Mouse (Mus musculus) brain, adult 10 weeks (tissue): ENCODE measurements around the gene Sart1. TPM values are rescaled to one million over a fixed set of nuclear protein-coding genes. Genes with fewer than 3 reads are reported as not detected.

ENCODE experiments used
- polyA plus RNA-seq: library from polyadenylated mRNA; stranded (reverse); fragments of 350-450 nt; fragmentation: Illumina TruSeq; extraction: RNeasy Lipid Tissue Mini Kit (QIAGEN cat#74804); gene quantifications from one replicate; pipeline ENCODE4 v1.2.3, GENCODE M21; 2015; ENCODE audit warnings: low read depth, low replicate concordance

Sart1 gene
- 47.6 TPM for polyA plus RNA-seq

DNA sequence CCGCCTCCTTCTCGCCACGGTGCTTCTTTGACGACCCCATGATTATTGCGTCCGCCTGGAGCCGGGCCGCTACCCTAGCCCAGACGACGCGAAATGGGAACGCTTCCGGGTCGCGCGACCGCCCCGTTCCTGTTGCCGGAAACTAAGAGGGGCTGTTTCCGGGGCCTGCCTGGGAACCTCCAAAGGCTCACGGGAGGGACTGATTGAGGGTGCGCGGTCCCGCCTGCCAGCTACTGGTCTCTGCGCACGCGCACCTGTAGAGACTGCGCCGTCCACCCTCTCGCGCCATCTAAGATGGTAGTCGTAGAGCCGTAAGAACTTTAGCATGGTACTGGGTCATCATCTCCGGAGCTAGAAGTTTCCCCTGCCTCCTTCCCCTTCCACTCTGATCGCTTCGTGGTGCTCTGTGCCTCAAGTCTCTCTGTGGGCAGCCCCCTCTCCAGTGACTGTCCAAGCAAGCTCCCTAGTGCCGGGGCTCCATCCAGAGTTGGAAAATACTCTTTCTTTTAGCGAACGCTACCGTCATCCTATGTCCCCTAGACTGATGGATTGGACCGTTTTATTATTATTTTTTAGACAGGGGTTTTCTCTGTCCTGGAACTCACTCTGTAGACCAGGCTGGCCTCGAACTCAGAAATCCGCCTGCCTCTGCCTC, at the start of gene Sart1:
Gene Sart1 (minus strand): TSS at position 116 of the 655 bp plus-strand sequence.

DNA sequence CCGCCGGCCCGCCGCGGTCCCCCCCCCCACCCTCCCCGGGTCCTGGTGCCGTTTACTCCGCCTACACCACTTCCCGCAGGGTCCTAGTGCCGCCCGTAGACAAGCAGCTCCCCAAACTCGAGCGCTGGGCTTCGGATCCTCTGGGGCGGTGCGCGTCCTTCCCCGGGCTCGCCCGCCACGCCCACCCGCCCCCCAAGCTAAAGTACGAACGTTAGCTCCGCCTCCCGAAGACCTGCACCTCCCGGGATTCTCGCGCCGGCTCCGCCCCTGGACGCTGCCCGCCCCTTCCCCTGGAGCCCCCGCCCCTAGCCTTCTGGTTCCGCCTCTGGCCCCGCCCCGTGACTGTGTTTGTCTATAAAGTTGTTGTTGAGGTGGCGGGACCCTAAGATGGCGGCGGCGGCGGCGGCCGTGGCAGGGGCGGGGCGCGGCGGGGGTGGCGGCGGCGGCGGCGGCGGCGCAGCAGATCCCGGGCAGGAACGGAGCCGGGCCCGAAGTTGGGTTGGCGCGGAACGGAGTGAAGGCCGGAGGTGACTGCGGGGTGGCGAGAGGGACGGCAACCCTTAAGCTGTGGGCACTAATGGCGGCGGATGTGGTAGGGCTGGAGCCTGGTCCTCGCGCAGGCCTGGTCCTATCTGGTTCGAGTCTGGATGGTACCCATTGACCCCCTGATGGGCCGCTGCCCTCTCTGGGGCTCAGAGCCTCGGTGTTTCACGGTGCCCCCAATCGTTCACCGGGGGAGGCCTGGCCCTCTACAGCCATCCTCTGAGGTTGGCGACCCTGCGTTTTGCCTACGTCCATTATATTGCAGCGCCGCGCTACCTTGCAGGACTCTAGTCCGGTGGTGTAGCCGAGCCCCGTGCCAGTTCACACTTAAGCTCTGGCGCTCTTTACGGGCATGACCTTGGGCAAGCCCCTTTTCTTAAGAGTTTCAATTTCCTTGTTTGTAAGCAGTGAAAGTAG, 36.6 kb upstream of the Sart1 start, which contains the start of the genes Drap1 and AI837181:
Gene Drap1 (minus strand): TSS at position 198 of the 960 bp plus-strand sequence.
Gene AI837181 (plus strand): TSS at position 363 of the 960 bp plus-strand sequence.

DNA sequence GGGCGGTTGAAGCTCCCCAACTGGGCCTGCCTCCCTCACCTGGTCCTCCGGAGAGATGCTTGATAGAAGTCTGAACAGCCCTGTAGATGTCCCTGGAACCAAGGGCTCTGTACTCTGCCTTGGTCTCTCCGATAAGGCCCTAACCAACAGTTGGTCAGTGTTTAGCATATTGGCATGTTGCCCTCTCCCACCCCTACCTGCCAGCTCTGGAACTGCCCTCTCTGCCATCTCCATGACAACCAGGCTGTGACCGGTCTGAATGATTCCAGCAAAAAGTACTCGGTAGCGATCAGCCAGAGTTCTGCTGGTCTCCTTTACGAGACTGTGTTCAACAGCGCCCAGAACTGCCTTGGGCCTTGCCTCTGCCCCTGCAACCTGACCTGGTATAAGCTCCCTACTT, 13.8 kb upstream of the Sart1 start, which contains the start of gene Tsga10ip:
Gene Tsga10ip (minus strand): TSS at position 234 of the 400 bp plus-strand sequence.

DNA sequence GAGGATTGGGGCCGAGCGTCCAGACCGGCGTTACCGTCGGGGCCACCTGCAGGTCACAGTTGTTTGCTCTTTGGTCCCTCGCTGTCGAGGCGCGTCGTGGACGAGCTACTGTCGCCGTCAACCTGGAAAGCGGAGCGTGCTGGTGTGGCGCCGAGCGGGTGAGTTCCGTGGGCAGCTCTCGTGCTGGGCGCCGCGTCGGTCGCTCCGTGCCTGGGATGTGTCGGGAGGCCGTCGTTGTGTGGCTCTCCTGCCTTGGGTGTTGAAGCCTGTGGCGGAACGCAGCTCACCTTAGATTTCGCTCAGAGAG, 21.5 kb downstream of the Sart1 start, which contains the start of gene Banf1:
Gene Banf1 (minus strand): TSS at position 116 of the 307 bp plus-strand sequence.

DNA sequence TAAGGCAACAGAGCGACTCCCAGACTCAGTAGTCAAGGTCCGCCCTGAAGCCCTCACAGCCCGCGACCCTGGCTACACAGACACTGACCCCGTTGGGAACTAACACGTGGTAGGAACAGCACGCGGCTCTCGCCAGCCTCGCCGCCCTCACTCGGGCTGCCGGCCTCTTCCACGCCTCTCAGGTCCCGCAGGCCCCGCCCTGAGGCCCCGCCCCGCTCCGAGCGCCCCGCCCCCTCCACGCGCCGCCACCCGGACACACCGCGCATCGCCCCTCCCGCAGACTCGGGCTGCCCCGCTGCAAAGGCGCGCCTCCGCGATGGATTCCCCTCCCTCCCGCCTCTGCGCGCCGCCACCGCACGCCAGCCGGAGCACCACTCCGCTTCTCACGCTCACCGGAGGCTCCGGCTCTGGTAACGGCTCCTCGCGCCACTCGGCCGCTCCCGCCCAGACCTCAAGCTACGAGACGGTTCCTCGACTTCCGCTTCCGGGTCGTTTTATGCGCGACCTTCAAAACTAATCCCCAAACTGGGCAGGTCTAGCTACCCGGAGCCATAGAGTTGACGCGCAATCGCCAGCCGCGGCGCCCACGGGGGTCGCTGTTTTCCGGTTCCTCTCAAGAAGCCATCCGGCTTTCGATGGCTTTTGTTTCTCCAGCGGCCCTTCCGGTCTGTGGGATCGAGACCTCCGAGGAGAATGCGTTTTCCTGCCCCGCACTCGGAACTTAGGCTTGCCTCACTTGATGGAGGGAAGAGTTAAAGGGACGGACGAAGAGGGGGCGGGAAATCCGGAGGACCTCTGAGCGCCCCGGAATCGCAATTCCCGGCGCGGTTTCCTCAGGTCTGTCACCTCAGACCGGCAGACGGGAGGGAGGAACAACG, 22.1 kb downstream of the Sart1 start, which contains the start of gene Eif1ad:
Gene Eif1ad (plus strand): TSS at position 567 of the 878 bp plus-strand sequence.

DNA sequence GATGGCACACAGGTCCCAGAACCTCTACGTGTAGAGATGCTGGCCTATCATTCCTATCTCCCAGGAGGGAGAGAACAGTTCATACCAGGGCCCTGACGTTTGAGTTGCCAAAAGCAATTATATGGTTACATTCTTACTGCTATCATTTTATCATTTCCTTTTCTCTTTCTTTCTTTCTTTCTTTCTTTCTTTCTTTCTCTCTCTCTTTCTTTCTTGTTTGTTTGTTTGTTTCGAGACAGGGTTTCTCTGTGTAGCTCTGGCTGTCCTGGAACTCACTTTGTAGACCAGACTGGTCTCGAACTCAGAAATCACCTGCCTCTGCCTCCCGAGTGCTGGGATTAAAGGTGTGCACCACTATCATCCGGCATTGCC, 39.0 kb downstream of the Sart1 start, which contains the start of gene Cst6:
Gene Cst6 (minus strand): TSS at position 73 of the 372 bp plus-strand sequence.

DNA sequence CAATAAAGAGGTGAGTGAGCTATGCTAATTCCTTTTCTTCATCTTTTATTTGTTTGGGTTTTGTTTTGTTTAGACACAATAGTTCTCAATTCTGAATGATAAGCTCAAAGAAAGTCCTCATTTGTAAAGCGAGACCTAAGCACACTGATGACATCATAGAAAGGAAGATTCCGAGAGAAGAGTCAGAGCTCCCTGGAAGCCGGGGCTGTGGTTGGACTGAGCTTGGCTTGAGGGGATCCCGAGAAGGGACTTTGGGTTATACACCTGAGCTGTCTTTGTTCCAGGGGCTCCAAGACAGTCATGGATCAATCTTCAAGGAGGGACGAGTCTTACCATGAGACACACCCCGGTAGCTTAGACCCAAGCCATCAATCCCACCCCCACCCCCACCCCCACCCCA, 53.1 kb downstream of the Sart1 start, which contains the start of gene Catsper1:
Gene Catsper1 (plus strand): TSS at position 301 of the 400 bp plus-strand sequence.

Other genes starting within 250 kb of the Sart1 start
- gene Pacs1, start 115.6 kb downstream of the Sart1 start, polyA plus RNA-seq: 37.4 TPM
- gene Sf3b2, start 93.2 kb downstream of the Sart1 start, polyA plus RNA-seq: 163 TPM
- gene Gal3st3, start 90.4 kb downstream of the Sart1 start, polyA plus RNA-seq: 29.7 TPM
- gene Catsper1, start 53.0 kb downstream of the Sart1 start, polyA plus RNA-seq: not detected
- gene Cst6, start 39.1 kb downstream of the Sart1 start, polyA plus RNA-seq: 38.9 TPM
- 30.5 TPM for gene Eif1ad, start 22.0 kb downstream of the Sart1 start, polyA plus RNA-seq
- gene Banf1, start 21.5 kb downstream of the Sart1 start, polyA plus RNA-seq: 117 TPM
- not detected for gene Tsga10ip, start 13.8 kb upstream of the Sart1 start, polyA plus RNA-seq
- gene Drap1, start 36.3 kb upstream of the Sart1 start, polyA plus RNA-seq: 429 TPM
- 80.0 TPM for gene AI837181, start 36.4 kb upstream of the Sart1 start, polyA plus RNA-seq
- gene Fosl1, start 58.8 kb upstream of the Sart1 start, polyA plus RNA-seq: not detected
- 23.3 TPM for gene Ccdc85b, start 69.2 kb upstream of the Sart1 start, polyA plus RNA-seq
- 87.6 TPM for gene Fibp, start 71.9 kb upstream of the Sart1 start, polyA plus RNA-seq
- not detected for gene Ctsw, start 79.8 kb upstream of the Sart1 start, polyA plus RNA-seq
- gene Efemp2, start 85.3 kb upstream of the Sart1 start, polyA plus RNA-seq: 15.4 TPM
- gene Mus81, start 99.7 kb upstream of the Sart1 start, polyA plus RNA-seq: 32.4 TPM
- gene Cfl1, start 101.8 kb upstream of the Sart1 start, polyA plus RNA-seq: 1,416 TPM
- gene 1700020D05Rik, start 115.1 kb upstream of the Sart1 start, polyA plus RNA-seq: 3.0 TPM
- gene Snx32, start 121.8 kb upstream of the Sart1 start, polyA plus RNA-seq: 96.1 TPM
- gene Ovol1, start 171.9 kb upstream of the Sart1 start, polyA plus RNA-seq: not detected
- gene Ap5b1, start 179.3 kb upstream of the Sart1 start, polyA plus RNA-seq: 2.5 TPM
- 40.8 TPM for gene Rnaseh2c, start 213.2 kb upstream of the Sart1 start, polyA plus RNA-seq
- gene Kat5, start 221.5 kb upstream of the Sart1 start, polyA plus RNA-seq: 92.0 TPM
- 14.1 TPM for gene Rela, start 248.8 kb upstream of the Sart1 start, polyA plus RNA-seq